Mouse (Mus musculus): ENCODE measurements at regions not wholly inside any gene's neighbourhood (a gene's known extent, or its start where the extent isn't known, plus 50 kb on each side); places are given as distances from the start of the nearest gene placed in this dataset.

DNA sequence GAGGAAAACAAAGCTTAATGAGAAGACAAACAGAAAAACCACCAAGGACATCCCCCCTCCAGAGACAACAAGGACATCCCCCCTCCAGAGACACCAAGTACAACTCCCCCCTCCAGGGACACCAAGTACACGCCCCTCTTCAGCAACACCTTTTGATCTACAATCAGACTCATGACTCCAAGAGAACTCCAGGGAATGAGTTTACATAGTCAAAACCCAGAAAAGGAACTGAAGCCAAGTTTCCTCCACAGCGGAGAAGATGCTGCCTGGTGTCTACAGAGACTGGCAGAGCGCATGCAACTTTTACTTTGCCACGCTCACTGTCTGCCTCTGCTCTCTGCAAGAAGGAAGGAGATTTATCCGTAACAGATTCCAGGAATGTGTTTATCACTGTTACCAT, 185.7 kb upstream of the Id4 start:
- Histone ChIP-seq H3K27me3 (ENCODE audit: insufficient read depth, low read length) (no peaks in the 10 kb centered on the region), H3K36me3 (ENCODE audit: insufficient read depth, low read length) (no peaks in the 10 kb centered on the region), H3K27ac (ENCODE audit: low read length) (no peak overlapping the region), H3K4me3 (ENCODE audit: low read length) (no peak overlapping the region), H3K9ac (replicated peaks; ENCODE audit: low read length) (no peak overlapping the region), H3K4me2 (replicated peaks; ENCODE audit: low read depth, low read length) (no peak overlapping the region), H3K4me1 (ENCODE audit: insufficient read depth, low read length) (no peaks in the 10 kb centered on the region), H3K9me3 (ENCODE audit: low read length) (no peaks in the 10 kb centered on the region)
- ATAC-seq (ENCODE audit: low FRiP score, low TSS enrichment): no peak
- WGBS: 80% methylated on average over 5 of the region's 5 CpGs

DNA sequence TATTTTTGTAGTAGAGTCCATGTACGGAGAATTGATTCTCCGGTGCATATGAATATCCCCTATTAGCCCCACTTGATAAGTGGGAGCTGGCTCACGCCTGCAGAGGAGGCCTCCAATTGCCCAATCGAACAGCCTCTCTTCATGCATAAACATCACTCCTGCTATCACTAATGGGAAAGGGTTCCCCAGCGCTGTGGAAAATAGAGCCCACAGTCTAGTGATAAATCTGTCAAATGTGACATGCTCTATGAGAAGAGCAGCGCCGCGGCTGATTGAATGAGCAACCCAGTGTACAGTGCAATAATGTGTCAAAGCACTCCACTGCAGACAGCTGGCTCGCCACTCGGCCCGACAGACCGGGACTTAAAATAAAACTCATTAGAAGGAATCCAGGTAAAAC, 182.8 kb upstream of the Id4 start:
- 27% methylated on average over 12 of the region's 12 CpGs for WGBS
- no peaks in the 10 kb centered on the region for H3K36me3 ChIP-seq (ENCODE audit: insufficient read depth, low read length)
- H3K27me3 ChIP-seq (ENCODE audit: insufficient read depth, low read length): no peaks in the 10 kb centered on the region
- ATAC-seq (ENCODE audit: low FRiP score, low TSS enrichment): no peak
- H3K9me3 ChIP-seq (ENCODE audit: low read length): no peaks in the 10 kb centered on the region
- no peak overlapping the region for H3K4me3 ChIP-seq (ENCODE audit: low read length)
- H3K9ac ChIP-seq (replicated peaks; ENCODE audit: low read length): no peak overlapping the region
- H3K4me2 ChIP-seq (replicated peaks; ENCODE audit: low read depth, low read length): peak overlapping the region; percentile 19; the same call in 1 of the 2 replicates
- H3K27ac ChIP-seq (ENCODE audit: low read length): no peak overlapping the region
- H3K4me1 ChIP-seq (ENCODE audit: insufficient read depth, low read length): no peaks in the 10 kb centered on the region

DNA sequence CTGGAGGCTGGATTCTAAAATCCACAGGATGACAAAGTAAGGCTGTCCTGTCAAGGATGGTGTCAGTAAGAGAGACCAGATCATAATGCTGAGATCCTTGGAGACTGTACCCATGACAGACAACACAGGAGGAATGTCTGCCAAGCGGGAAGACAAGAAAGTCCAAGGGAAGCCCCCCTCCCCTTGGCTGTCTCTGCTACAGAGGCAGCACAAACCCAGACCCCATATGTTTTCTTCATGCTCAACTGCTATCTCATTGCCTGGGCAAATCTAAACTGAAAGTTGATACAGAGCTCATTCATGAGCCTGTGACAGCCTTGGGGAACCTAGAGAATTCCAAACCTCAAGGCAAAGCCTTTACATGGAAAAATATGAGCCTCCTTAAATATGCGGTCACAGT, 177.7 kb upstream of the Id4 start:
- Histone ChIP-seq H3K27me3 (ENCODE audit: insufficient read depth, low read length) (no peaks in the 10 kb centered on the region), H3K4me2 (replicated peaks; ENCODE audit: low read depth, low read length) (no peak overlapping the region), H3K4me1 (ENCODE audit: insufficient read depth, low read length) (no peaks in the 10 kb centered on the region), H3K9me3 (ENCODE audit: low read length) (no peaks in the 10 kb centered on the region), H3K36me3 (ENCODE audit: insufficient read depth, low read length) (no peaks in the 10 kb centered on the region), H3K4me3 (ENCODE audit: low read length) (no peak overlapping the region), H3K27ac (ENCODE audit: low read length) (no peak overlapping the region), H3K9ac (replicated peaks; ENCODE audit: low read length) (no peak overlapping the region)
- 76% methylated on average over 2 of the region's 2 CpGs for WGBS
- no peak for ATAC-seq (ENCODE audit: low FRiP score, low TSS enrichment)

DNA sequence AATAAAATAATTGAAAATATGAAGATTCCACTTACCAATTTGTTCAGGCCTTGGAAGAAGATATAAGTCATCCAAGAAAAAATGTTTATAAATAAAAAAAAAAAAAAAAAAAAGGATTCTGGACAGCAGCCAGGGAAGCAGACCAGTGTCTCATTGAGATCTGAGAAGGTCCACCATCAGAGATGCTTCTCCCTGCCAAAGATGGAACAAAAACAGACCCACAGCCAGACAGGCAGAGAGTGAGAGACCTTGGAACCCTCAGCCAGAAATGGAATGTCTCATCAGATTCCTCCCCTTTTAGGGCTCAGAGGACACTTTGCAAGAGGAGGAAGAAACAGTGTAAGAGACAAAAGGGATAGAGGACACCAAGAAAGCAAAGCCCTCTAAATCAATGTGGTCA, 177.2 kb upstream of the Id4 start:
- Histone ChIP-seq H3K36me3 (ENCODE audit: insufficient read depth, low read length) (no peaks in the 10 kb centered on the region), H3K4me3 (ENCODE audit: low read length) (no peak overlapping the region), H3K4me1 (ENCODE audit: insufficient read depth, low read length) (no peaks in the 10 kb centered on the region), H3K4me2 (replicated peaks; ENCODE audit: low read depth, low read length) (no peak overlapping the region), H3K27me3 (ENCODE audit: insufficient read depth, low read length) (no peaks in the 10 kb centered on the region), H3K27ac (ENCODE audit: low read length) (no peak overlapping the region), H3K9me3 (ENCODE audit: low read length) (no peaks in the 10 kb centered on the region), H3K9ac (replicated peaks; ENCODE audit: low read length) (no peak overlapping the region)
- ATAC-seq (ENCODE audit: low FRiP score, low TSS enrichment): no peak

DNA sequence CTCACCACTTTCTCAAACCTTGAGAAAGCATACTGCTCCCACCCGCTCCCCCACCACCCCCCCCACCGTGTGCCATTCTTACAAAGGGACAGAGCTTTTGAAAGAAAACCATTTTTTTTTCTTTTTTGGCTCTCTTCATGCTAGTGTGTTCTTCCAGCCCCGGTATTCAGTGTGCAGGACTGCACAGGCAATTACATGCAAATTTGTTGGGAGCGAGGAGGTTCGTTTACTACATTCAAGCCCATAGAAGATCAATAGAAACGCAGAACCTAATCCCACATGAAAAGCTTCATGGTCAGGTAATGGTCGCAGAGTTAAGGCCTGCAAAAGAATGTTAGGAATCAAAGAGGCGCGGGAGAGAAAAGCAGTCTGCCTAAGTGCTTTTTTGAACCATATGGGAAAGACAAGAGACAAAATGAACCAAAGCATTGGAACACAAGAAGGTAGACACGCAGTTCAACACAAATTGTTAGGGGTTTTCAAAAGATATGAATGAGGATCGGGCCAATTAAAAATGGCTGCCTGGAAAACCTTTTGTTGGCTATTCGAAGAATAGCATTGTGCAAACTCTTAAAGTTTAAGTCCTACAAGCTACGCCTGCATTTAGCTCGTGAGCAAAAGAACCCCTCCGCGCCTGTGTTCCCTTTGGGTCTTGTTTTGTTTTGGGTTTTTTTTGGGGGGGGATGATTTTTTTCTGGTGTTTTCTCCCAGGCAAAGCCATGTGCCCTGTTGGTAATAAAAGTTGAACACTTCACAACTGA, 166.6 kb upstream of the Id4 start:
- Histone ChIP-seq H3K4me3 (ENCODE audit: low read length) (no peak overlapping the region), H3K27ac (ENCODE audit: low read length) (no peak overlapping the region), H3K9ac (replicated peaks; ENCODE audit: low read length) (no peak overlapping the region), H3K4me2 (replicated peaks; ENCODE audit: low read depth, low read length) (no peak overlapping the region), H3K27me3 (ENCODE audit: insufficient read depth, low read length) (no peaks in the 10 kb centered on the region), H3K4me1 (ENCODE audit: insufficient read depth, low read length) (no peaks in the 10 kb centered on the region), H3K36me3 (ENCODE audit: insufficient read depth, low read length) (no peaks in the 10 kb centered on the region), H3K9me3 (ENCODE audit: low read length) (no peaks in the 10 kb centered on the region)
- WGBS: 84% methylated on average over 16 of the region's 16 CpGs
- no peak for ATAC-seq (ENCODE audit: low FRiP score, low TSS enrichment)

DNA sequence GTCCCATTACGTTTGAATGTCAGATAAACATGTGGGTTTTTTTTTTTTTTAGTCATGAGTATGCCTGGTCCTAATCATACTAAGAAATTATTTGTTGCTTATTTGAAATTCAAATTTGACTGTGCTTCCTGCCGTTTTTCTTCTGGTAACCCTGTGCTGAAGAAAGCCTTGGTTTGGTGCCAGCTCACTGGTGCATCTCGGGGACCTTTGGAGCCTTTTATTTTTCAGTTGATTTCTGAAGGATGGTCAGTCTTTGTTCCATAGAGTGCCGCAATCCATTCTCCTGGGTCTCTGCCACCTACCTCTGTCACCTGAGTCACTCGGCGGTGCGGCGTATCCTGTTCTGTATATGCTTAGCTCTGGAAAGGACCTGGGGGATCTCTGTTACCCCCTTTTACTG, 158.9 kb upstream of the Id4 start:
- no peak for ATAC-seq (ENCODE audit: low FRiP score, low TSS enrichment)
- H3K4me1 ChIP-seq (ENCODE audit: insufficient read depth, low read length): no peaks in the 10 kb centered on the region
- no peaks in the 10 kb centered on the region for H3K36me3 ChIP-seq (ENCODE audit: insufficient read depth, low read length)
- H3K4me3 ChIP-seq (ENCODE audit: low read length): no peak overlapping the region
- no peak overlapping the region for H3K9ac ChIP-seq (replicated peaks; ENCODE audit: low read length)
- H3K27ac ChIP-seq (ENCODE audit: low read length): peak overlapping the region; percentile 27; the same call in 1 of the 2 replicates
- H3K4me2 ChIP-seq (replicated peaks; ENCODE audit: low read depth, low read length): peak overlapping the region; percentile 5; the same call in 1 of the 2 replicates
- no peaks in the 10 kb centered on the region for H3K27me3 ChIP-seq (ENCODE audit: insufficient read depth, low read length)
- 59% methylated on average over 8 of the region's 8 CpGs for WGBS
- no peaks in the 10 kb centered on the region for H3K9me3 ChIP-seq (ENCODE audit: low read length)

DNA sequence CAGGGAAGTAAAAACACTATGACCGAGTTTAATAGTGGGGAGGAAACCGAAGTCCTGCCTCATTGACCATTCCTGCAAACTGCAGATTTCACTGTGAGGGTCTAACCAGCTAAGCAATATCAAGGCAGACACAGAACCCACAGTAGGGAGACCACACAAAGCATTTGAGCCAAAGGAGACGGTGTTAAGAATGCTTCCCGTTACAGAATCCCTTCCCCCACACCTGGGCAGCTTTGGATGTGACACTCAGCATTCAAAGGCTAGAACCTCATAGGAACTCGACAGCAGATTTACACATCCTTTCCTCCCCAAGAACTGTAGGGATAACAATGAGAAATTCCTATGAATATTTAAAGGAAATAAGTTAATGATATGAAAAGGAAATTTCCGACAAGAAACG, 158.5 kb upstream of the Id4 start:
- WGBS: 44% methylated on average over 7 of the region's 7 CpGs
- no peaks in the 10 kb centered on the region for H3K27me3 ChIP-seq (ENCODE audit: insufficient read depth, low read length)
- no peaks in the 10 kb centered on the region for H3K4me1 ChIP-seq (ENCODE audit: insufficient read depth, low read length)
- H3K4me3 ChIP-seq (ENCODE audit: low read length): no peak overlapping the region
- H3K4me2 ChIP-seq (replicated peaks; ENCODE audit: low read depth, low read length): peak overlapping the region; percentile 5; the same call in 1 of the 2 replicates
- H3K9me3 ChIP-seq (ENCODE audit: low read length): no peaks in the 10 kb centered on the region
- no peak overlapping the region for H3K9ac ChIP-seq (replicated peaks; ENCODE audit: low read length)
- no peaks in the 10 kb centered on the region for H3K36me3 ChIP-seq (ENCODE audit: insufficient read depth, low read length)
- peak overlapping the region; percentile 27; the same call in 1 of the 2 replicates for H3K27ac ChIP-seq (ENCODE audit: low read length)
- no peak for ATAC-seq (ENCODE audit: low FRiP score, low TSS enrichment)

DNA sequence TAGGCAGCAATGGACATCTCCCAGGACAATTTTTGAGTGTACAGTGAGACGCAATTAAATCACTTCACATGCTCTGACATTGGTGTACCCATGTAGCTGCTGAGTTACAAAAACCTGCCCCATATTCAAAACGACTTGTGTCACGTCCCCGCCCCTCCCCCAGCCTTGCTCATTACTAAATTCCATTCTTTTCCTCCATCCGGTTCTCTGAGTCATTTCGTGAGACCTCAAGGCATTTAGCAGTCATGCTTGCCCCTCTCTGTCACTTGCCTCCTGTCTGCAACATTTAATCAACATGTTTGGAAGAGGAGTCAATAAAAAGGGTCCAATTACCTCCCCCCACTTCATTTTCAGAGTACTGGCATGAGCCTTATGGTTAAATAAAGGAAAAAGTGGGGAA, 156.3 kb upstream of the Id4 start:
- H3K27me3 ChIP-seq (ENCODE audit: insufficient read depth, low read length): no peaks in the 10 kb centered on the region
- H3K4me1 ChIP-seq (ENCODE audit: insufficient read depth, low read length): no peaks in the 10 kb centered on the region
- H3K9me3 ChIP-seq (ENCODE audit: low read length): no peaks in the 10 kb centered on the region; the same call in 1 of the 2 replicates
- H3K27ac ChIP-seq (ENCODE audit: low read length): no peak overlapping the region
- H3K36me3 ChIP-seq (ENCODE audit: insufficient read depth, low read length): no peaks in the 10 kb centered on the region
- no peak overlapping the region for H3K4me2 ChIP-seq (replicated peaks; ENCODE audit: low read depth, low read length)
- WGBS: 56% methylated on average over 6 of the region's 6 CpGs
- H3K9ac ChIP-seq (replicated peaks; ENCODE audit: low read length): no peak overlapping the region
- no peak for ATAC-seq (ENCODE audit: low FRiP score, low TSS enrichment)
- H3K4me3 ChIP-seq (ENCODE audit: low read length): no peak overlapping the region

DNA sequence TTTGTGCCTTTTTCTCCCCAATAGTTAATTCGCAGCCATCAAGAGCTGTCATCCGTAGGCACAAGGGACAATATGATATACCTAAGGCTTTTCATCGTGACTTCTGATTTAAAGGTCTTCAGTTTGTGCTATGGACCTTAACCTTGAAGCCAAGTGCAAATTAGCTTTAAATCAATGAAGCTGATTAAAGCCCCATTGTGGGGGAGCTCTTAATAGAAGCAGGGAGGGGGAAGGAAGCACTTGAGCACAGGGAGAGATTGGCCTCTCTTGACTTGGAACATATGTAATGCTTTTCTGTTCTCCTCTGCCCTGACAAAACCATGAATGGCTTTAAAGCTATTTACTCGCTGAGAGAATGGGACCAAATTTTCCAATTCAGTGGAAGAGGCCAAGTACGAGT, 154.1 kb upstream of the Id4 start:
- ATAC-seq (ENCODE audit: low FRiP score, low TSS enrichment): no peak
- Histone ChIP-seq H3K4me3 (ENCODE audit: low read length) (no peak overlapping the region), H3K36me3 (ENCODE audit: insufficient read depth, low read length) (no peaks in the 10 kb centered on the region), H3K9ac (replicated peaks; ENCODE audit: low read length) (no peak overlapping the region), H3K4me1 (ENCODE audit: insufficient read depth, low read length) (no peaks in the 10 kb centered on the region), H3K4me2 (replicated peaks; ENCODE audit: low read depth, low read length) (no peak overlapping the region), H3K27ac (ENCODE audit: low read length) (no peak overlapping the region), H3K9me3 (ENCODE audit: low read length) (no peaks in the 10 kb centered on the region; the same call in 1 of the 2 replicates), H3K27me3 (ENCODE audit: insufficient read depth, low read length) (no peaks in the 10 kb centered on the region)
- WGBS: 70% methylated on average over 5 of the region's 5 CpGs

DNA sequence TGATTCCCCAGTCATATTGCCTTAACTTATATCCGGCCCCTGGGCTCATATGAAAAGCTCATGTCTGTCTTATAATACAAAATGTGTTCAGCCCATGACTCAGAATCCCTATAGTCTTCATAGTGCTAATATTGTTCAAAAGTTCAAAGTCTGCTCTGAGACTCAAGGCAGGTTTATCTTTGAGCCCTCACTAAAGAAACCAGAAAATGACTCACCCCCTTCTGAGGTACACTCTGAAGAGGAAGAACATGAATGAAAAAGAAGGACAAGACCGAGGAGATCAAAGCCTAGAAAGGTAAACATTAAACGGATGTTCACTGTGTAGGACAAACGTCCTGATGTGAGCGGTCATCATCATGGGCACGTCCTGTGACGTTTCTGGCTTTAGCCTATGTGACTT, 145.1 kb upstream of the Id4 start:
- Histone ChIP-seq H3K9me3 (ENCODE audit: low read length) (no peaks in the 10 kb centered on the region), H3K27ac (ENCODE audit: low read length) (no peak overlapping the region), H3K9ac (replicated peaks; ENCODE audit: low read length) (no peak overlapping the region), H3K4me3 (ENCODE audit: low read length) (no peak overlapping the region), H3K27me3 (ENCODE audit: insufficient read depth, low read length) (no peaks in the 10 kb centered on the region), H3K4me2 (replicated peaks; ENCODE audit: low read depth, low read length) (no peak overlapping the region), H3K4me1 (ENCODE audit: insufficient read depth, low read length) (no peaks in the 10 kb centered on the region), H3K36me3 (ENCODE audit: insufficient read depth, low read length) (no peaks in the 10 kb centered on the region)
- WGBS: 80% methylated on average over 7 of the region's 7 CpGs
- no peak for ATAC-seq (ENCODE audit: low FRiP score, low TSS enrichment)
